Mouse (Mus musculus) right cerebral cortex, postnatal 10 days (tissue): Measurements from ENCODE around the gene Ifrd1.

Source experiments
- DNase-seq, 2 experiments: peaks; one replicate each; pipeline ENCODE4 v3.0.0; 2021; ENCODE audit warnings: low spot score in 2 of 2

Gene Ifrd1

GRCm38 (mm10) chr12:40243241-40243640, 5.1 kb downstream of the Ifrd1 start:
- DNase-seq, result no peak

- no peak for DNase-seq
Measured at GRCm38 (mm10) chr12:40239161-40239560, 9.1 kb downstream of the Ifrd1 start.

DNA sequence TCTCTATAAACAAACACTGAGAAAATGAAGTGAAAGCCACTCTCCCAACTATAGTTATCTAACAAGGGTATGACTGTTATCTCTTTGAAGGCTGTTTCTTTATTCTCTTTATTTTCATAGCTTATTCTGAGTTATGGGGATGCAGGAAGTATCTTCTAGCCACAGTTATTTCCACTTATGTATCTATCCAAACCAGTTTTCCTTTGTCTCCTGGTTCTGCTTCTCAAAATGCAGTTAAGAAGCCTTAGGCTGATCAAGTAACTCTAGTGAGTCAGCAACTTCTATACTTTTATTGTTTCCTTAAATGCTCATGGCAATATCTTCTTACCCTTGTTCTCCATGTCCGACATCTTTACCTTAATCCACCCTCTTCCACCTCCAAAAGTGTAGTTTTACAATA, 16.1 kb downstream of the Ifrd1 start:
- no peak for DNase-seq

DNA sequence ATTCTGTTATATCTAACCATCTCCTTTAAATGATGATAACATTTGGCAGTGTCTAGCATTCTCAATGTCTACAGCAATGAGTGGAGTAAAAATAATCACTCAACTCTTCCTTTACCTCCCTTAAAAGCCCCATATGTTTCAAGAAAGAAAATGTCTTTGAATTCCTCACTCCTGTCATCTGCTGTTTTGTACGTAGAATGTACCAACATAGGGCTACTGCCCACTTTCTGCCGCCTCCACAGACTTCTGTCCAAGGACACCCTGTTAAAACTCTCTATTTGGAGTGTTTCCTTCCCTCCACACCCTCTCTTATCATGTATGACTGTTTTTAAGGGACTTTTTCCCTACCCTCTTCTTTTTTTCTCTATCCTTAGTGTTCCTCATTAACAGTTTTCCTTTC, 16.7 kb downstream of the Ifrd1 start:
- peak in 1 of 2 experiments; percentile 31 for DNase-seq

DNA sequence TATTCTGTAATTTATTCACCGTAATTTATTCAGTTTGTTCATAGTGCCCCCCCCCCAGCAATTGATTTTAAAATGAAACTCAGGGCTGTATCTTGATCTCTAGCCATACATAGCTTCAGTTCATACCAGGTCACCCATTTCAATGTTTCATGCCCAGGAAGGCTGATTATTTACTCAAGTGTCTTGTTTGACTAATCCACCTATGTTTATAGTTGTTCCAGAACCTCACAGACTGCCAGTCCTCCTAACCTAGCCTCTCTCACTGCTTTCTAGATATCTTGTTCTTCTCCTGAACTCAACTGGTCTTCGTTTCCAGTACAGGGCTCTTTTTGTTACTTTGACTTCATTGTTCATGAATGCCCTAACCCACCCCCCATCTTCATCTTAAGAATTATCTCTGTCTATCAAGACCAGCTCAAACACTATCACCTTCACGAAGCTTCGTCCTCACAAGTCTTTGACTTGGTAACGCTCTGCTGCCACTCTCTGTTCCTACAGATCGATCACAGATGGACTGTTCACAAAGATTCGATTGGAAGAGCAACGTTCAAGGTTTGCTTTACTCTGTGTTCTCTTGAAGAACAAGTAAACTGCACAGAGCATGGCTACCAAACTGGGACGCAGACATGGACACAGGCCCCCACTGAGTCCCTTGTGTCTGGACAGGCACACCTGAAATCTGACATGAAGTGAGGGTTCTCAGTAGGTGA, 24.0 kb downstream of the Ifrd1 start:
- no peak for DNase-seq

- DNase-seq, result peak in 1 of 2 experiments; percentile 41
Measured at GRCm38 (mm10) chr12:40223676-40224075, 24.6 kb downstream of the Ifrd1 start.

GRCm38 (mm10) chr12:40223082-40223619, 25.2 kb downstream of the Ifrd1 start:
- peak; percentile 100 for DNase-seq

DNA sequence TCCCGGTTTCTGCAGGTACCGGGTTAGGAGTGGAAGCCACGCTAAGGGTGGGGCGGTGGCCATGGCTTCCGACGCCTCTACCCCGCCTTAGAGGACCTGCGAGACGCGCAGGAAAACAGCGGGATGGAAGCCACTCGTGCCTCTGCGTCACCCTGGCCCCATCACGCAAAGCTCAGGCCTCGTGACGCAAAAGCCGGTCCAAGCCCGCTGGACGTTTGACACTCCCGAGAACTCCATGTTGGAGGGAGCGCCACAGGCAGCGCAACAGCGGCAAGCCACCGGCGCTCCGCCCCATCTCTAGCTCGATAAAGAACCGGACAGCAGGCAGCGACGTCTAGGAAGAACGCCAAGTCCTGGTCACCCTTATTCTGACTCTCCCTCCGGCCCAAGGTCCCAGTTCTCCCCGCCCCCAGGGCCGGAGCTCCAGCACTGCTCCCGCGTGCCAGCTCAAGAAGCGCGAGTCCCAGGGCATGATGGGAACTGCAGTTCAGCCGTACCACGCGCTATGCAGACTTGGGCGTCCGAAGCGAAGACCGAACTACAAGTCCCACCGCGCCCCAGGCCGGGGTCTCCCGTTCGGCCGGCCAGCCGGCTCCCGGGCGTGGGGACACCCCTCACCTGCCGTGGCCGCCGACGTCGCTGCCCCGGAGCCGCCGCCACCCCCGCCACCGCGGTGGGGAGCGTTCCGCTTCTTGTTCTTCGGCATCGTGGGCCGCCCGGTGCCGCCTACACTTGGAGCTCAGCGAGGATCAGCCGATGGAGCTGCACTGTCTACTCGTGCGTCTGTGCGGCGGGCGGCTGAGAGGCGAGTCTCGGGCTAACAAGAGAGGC, 25.8 kb downstream of the Ifrd1 start:
- peak; percentile 97 to 98 for DNase-seq

GRCm38 (mm10) chr12:40221611-40222010, 26.7 kb downstream of the Ifrd1 start:
- no peak for DNase-seq

- no peak for DNase-seq
Measured at GRCm38 (mm10) chr12:40220896-40221295, 27.4 kb downstream of the Ifrd1 start.

GRCm38 (mm10) chr12:40220001-40220570, 28.2 kb downstream of the Ifrd1 start:
- DNase-seq, result peak; percentile 54 to 65

DNA sequence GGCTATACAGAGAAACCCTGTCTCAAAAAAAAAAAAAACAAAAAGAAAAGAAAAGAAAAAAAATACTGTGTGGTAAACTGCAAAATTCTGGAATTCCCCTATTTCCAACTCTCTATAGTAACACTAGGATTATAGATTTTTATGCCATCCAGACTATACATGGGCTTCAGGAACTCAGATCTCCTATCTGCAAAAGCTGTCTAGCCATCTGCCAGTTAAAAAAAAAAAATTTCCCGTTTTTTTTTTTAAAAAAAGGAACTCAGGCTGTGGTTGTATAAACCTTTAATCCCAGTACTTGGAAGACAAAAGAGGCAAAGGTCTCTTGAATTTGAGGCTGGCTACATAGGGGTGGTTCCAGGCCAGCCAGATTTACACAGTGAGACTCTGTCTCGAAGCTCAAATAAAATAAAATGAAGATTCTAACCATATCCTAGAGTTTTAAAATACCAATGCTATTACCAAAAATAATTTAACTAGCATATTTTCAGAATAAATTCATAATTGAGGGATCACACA, 29.8 kb downstream of the Ifrd1 start:
- no peak for DNase-seq

- DNase-seq, result no peak
Measured at GRCm38 (mm10) chr12:40217776-40218175, 30.5 kb downstream of the Ifrd1 start.

DNA sequence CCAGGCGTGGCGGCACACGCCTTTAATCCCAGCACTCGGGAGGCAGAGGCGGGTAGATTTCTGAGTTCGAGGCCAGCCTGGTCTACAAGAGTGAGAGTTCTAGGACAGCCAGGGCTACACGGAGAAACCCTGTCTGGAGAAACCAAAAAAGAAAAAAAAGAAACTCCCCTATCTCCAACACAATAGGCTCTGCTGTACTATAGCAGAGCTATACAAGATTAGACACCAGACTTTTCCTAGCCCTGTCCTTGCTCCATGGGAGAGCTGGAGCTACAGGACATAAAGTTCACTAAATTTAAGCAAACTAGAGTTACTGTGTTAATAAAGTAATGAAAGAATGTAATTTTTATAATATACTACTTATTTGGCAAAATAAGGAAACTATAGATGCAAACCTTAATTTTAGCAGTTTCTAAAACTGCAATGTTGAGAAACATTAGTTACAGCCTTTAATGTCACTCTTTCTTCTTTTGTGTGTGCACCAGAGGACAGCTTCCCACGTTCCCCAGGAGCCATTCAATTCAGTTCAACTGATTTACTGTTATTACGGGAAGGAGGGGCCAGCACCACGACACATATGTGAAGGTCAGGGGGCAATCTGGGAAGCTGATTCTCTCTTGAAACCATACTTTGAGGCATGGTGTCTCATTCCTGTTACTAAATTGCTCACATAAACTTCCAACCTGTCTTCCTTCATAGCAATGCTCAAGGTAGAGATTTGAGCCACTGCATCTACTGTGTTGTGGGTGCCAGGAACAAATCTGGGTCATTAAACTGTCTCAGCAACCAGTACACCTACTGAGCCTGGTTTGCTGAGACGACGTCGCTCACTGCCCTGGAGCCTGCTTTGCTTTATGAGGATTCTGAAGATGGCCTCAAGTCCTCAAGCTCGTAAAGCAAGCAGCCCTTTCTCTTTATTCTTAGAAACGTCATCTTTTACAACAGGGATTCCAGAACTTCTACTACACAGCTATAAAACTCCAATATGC, 33.1 kb downstream of the Ifrd1 start:
- no peak for DNase-seq

DNA sequence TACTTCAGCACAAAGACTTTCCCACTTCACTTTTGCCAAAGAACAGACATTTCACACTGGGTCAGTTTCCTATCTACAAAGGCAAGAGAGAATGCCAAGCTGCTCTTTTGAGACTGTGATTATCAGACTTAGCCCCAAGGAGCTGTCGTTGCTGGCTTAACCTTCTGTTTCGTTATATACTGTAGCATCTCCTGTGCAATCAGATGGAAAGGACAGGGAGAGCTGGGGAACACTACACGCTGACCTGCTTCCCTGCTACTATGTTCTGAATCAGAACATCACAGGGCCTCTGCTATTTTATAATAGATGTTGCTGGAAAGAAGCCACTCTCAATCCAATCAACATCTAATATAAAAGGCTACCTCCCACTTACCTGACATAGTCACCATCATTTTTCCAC, 39.3 kb downstream of the Ifrd1 start:
- no peak for DNase-seq

- no peak for DNase-seq
Measured at GRCm38 (mm10) chr12:40207909-40208308, 40.4 kb downstream of the Ifrd1 start.

GRCm38 (mm10) chr12:40202161-40203035, 45.9 kb downstream of the Ifrd1 start:
- DNase-seq, result no peak

DNA sequence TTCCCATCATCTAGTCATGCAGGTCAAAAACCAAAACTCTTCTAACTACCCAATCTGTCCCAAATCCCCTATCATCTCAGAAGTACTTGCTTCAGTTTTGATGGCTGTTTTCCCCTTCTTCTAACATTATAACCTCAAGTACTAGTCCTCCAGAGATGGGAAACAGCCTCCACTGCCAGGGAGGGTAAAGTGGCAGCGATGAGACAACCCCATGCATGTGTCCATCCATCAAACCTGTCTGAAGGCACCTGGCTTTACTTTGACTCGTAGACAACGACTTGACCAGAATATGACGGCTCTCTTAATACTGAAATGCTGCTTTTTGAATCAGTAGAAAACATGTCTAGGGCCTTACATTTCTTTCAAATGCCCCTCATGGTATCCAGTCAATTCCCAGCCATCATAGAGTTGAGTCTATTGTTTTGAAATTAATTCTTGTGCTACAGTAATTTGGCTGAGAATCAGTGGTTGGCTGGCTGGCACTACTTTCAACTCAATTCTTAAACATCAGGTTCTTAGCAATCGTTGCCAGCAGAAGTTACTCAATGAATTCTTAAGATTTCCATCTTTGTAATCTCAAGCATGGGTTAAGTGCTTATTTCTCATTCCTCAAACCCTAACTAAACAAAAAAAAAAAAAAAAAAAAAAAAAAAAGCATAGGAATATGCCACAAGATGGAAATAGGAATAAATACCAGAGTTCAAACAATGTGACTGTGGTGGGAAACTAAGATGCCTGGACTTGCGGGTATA, 47.6 kb downstream of the Ifrd1 start:
- DNase-seq, result no peak

DNA sequence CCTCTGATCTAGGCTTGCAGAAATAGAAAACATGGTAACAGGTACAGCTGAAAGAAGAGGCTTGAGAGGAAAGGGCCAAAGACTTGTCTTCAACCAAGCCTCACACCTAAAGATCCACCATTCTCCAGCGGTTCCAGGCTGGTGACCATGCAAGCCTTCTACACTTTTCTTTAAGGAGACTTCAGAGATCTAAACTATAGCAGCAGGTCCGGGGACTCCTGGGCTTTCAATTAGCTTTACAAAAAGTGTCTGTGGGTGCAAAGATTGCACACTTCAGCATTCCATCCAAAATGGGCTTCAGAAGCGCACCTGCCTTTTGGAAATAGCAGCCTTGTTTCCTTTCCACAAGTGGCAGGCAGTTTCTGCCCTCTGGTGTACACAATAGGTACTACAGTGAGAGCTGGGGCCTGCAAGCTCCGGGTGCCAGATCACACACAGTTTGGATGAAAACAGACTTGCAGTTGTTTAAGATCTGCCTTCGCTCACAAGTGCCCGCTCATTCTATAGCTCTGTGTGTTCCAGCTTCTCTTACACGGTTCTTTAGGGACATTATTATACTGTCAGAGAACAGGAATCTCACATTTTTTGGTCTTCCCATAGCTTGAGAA, 48.4 kb downstream of the Ifrd1 start:
- DNase-seq, result peak; percentile 81 to 82
